Mouse (Mus musculus) megakaryocyte, adult 5-6 weeks (primary cell): ENCODE measurements at regions not wholly inside any gene's neighbourhood (a gene's known extent, or its start where the extent isn't known, plus 50 kb on each side); places are given as distances from the start of the nearest gene placed in this dataset.

Experiments used
- ATAC-seq: 2 replicates; pipeline ENCODE4 v1.8.0; 2016; ENCODE audit warnings: mild to moderate bottlenecking, inconsistent platforms; ENCODE audit not compliant: poor library complexity, severe bottlenecking

GRCm38 (mm10) chr13:115451244-115451643, 349.5 kb upstream of the Itga1 start:
- no peak for ATAC-seq

- ATAC-seq = no peak
Observed at GRCm38 (mm10) chr13:115427091-115428033, 325.6 kb upstream of the Itga1 start.

- ATAC-seq = no peak
Observed at GRCm38 (mm10) chr13:115425610-115426562, 324.1 kb upstream of the Itga1 start.

GRCm38 (mm10) chr13:115423761-115424160, 322.0 kb upstream of the Itga1 start:
- ATAC-seq = no peak

- ATAC-seq = no peak
Observed at GRCm38 (mm10) chr13:115421483-115421882, 319.7 kb upstream of the Itga1 start.

GRCm38 (mm10) chr13:115417829-115418228, 316.1 kb upstream of the Itga1 start:
- no peak for ATAC-seq

GRCm38 (mm10) chr13:115413721-115414531, 312.2 kb upstream of the Itga1 start:
- no peak for ATAC-seq

GRCm38 (mm10) chr13:115405916-115406315, 304.2 kb upstream of the Itga1 start:
- no peak for ATAC-seq

GRCm38 (mm10) chr13:115400706-115401215, 299.0 kb upstream of the Itga1 start:
- no peak for ATAC-seq

- no peak for ATAC-seq
Observed at GRCm38 (mm10) chr13:115379682-115380081, 277.9 kb upstream of the Itga1 start.

GRCm38 (mm10) chr13:115376180-115376880, 274.6 kb upstream of the Itga1 start:
- no peak for ATAC-seq

GRCm38 (mm10) chr13:115361457-115361856, 259.7 kb upstream of the Itga1 start:
- no peak for ATAC-seq

GRCm38 (mm10) chr13:115347022-115347398, 245.2 kb upstream of the Itga1 start:
- no peak for ATAC-seq

- ATAC-seq = no peak
Observed at GRCm38 (mm10) chr13:115346115-115347021, 244.6 kb upstream of the Itga1 start.

- ATAC-seq = no peak
Observed at GRCm38 (mm10) chr13:115329000-115329960, 227.5 kb upstream of the Itga1 start.

- ATAC-seq = no peak
Observed at GRCm38 (mm10) chr13:115326294-115326693, 224.5 kb upstream of the Itga1 start.

GRCm38 (mm10) chr13:115316681-115317080, 214.9 kb upstream of the Itga1 start:
- no peak for ATAC-seq

GRCm38 (mm10) chr13:115308586-115308985, 206.8 kb upstream of the Itga1 start:
- no peak for ATAC-seq
